Mouse (Mus musculus) heart, postnatal 0 days (tissue): ENCODE results near the gene Bcl11b.

ENCODE experiments used
- CTCF ChIP-seq: IDR thresholded peaks from 2 replicates; pipeline ENCODE4 v1.5.1; 2016; ENCODE audit warnings: antibody characterized with exemption, control low read depth, low read depth
- EP300 ChIP-seq: IDR thresholded peaks from 2 replicates; pipeline ENCODE4 v1.6.1; 2016; ENCODE audit warnings: antibody characterized with exemption, low read depth

GRCm38 (mm10) chr12:107927961-107928431 is 75.4 kb downstream of the Bcl11b start:
- TF ChIP-seq CTCF = no peak
- TF ChIP-seq EP300 = no peak
